Mouse (Mus musculus): ENCODE measurements at regions not wholly inside any gene's neighbourhood (a gene's known extent, or its start where the extent isn't known, plus 50 kb on each side); places are given as distances from the start of the nearest gene placed in this dataset.

GRCm38 (mm10) chr2:84065061-84065460 is 74.7 kb downstream of the Gm13691 start:
- TF ChIP-seq CTCF (IDR thresholded peaks at IDR 0.05; ENCODE audit: borderline replicate concordance, extremely low read depth, insufficient read depth, insufficient read length) (no peak), POLR2A (IDR thresholded peaks at IDR 0.05; ENCODE audit: borderline replicate concordance, extremely low read depth, insufficient read depth, insufficient read length, poor library complexity, severe bottlenecking) (no peak)

Measured in brain, embryonic 14.5 days (tissue).